Mouse (Mus musculus) common myeloid progenitor, adult 5-6 weeks (primary cell): ENCODE results near the gene Rbp2. TPM values are rescaled to one million over a fixed set of nuclear protein-coding genes. Genes with fewer than 3 reads are reported as not detected.

ENCODE experiments used
- ATAC-seq: replicated peaks from 2 replicates; pipeline ENCODE4 v1.8.0; 2016; ENCODE audit warnings: low read depth, mild to moderate bottlenecking, moderate TSS enrichment, inconsistent platforms; ENCODE audit not compliant: poor library complexity, severe bottlenecking
- total RNA-seq: library from RNA; stranded (forward); fragments of 200-1000, 187-1606 nt; gene quantifications from 2 replicates; pipeline ENCODE4 v1.2.3, GENCODE M21; 2017

Gene Rbp2
- total RNA-seq, 1 experiment from 2014 or later: not detected

DNA sequence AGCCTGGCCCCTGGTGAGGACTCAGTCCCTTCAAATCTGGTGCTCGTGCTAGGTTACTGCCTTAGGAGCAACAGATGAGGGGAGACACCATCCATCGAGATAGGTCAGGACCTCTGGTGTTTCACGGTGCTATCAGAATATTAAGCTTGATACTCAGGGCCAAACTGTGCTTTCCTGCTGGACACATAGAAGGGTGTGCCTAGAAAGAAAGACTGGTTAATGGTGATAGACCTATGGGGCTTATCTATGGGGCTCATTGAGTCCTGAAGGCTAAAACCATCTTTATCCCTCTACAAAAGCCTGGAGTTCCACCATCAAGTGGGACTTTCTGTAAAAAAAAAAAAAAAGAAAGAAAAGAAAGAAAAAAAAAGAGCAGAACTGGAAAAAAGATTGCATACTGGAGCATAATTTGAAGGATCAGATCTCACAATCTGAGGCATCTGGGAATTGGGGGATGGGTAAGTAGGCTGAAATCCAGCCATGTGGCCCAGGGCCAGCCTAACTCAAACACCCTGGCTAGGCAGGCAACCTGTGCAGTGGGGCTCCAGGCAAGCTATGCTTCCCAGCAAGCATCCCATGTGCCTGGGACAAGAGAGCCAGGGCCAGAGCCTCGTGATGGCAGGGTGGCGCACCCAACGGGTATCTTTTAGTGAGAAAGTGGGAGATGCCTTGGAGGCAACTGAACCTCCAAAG, 24.6 kb downstream of the Rbp2 start:
- no peak for ATAC-seq

GRCm38 (mm10) chr9:98523872-98524271, 38.0 kb downstream of the Rbp2 start:
- peak; percentile 95 for ATAC-seq

DNA sequence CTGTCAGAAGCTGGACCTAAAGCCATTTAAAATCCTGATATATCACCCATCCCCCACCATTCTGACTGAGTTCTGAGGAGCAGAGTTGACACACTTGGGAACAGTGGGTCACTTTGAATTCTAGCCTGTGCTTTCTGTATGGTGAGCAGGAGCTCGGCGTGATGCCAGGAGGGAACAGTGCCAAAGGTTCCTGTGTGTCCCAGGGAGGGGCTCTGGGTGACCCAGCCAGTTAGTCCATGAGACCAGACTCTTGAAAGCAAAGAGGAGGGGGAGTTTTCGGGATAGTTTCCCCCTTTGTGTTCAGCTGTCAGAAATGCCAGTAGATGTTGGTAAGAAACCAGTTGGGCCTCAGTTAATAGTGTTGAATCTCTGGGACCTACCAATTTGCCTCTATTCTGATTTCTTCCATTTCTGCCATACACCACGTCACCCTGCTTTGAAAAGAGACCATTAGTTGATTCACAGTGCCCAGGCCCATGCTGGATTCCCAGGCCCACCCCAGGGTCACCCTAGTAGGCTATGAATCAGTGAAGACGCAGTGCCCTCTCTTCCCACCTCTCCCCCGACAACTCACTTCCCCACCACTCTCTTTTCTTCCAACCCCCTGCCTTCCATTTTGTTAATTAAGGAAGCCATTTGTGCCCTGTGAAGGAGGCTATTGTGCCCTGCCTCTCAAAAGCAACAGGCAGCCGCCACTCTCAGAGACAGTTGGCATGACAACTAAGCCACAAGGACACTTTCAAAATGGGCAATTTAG, 39.0 kb downstream of the Rbp2 start:
- ATAC-seq: no peak

- no peak for ATAC-seq
These were observed 39.6 kb downstream of the Rbp2 start for GRCm38 (mm10) chr9:98525543-98525924.

GRCm38 (mm10) chr9:98527226-98527625, 41.3 kb downstream of the Rbp2 start:
- ATAC-seq: no peak

GRCm38 (mm10) chr9:98529776-98530175, 43.9 kb downstream of the Rbp2 start:
- ATAC-seq: no peak

GRCm38 (mm10) chr9:98530999-98531398, 45.1 kb downstream of the Rbp2 start:
- peak; percentile 36; the same call in 1 of the 2 replicates for ATAC-seq

GRCm38 (mm10) chr9:98534675-98535280, 48.9 kb downstream of the Rbp2 start:
- no peak for ATAC-seq

DNA sequence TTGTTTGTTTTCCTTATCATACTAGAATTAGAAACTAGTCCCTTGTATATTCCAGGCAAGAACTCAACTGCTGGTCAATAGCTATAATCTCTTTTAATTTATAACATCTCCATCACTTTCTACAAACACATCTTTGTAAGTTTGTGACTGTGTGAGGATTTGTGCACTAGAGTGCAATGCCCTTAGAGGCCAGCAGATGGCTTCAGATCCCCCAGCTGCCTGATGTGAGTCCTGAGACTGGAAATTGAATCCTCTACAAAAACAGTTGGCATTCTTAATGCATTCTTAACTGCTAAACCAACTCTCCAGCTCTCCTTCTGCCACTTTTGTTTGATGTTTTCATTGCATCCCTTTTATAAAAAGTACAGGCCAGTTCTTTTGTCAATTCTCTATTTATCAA, 49.8 kb downstream of the Rbp2 start:
- ATAC-seq: no peak

- ATAC-seq: no peak
These were observed 52.2 kb downstream of the Rbp2 start for GRCm38 (mm10) chr9:98538017-98538712.

- ATAC-seq: peak; percentile 94
These were observed 52.9 kb downstream of the Rbp2 start for GRCm38 (mm10) chr9:98538713-98539360.

DNA sequence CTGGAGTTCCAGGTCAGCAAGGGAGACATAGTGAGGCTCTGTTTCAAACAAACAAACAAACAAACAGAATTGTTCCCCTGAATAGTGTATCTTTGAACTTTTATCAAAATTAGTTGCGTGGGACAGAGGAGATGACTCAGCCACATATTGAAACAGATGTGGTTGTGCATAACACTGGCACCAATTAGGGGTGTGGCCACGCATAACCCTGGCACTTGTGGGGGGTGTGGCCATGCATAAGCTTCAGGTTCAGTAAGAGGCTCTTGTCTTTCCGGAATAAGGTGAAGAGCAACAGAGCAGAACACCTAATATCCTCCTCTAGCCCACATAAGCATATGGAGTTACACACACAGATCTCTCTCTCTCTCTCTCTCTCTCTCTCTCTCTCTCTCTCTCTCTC, 58.1 kb downstream of the Rbp2 start:
- no peak for ATAC-seq

Other genes starting within 250 kb of the Rbp2 start
- gene Nmnat3, start 198.7 kb upstream of the Rbp2 start, total RNA-seq: 21.1 and 29.9 TPM in 2 replicates
- 2.9 and 3.9 TPM in 2 replicates for gene Rbp1, start 63.2 kb upstream of the Rbp2 start, total RNA-seq
- gene Copb2, start 77.6 kb downstream of the Rbp2 start, total RNA-seq: 174 and 183 TPM in 2 replicates
- 90.7 and 94.6 TPM in 2 replicates for gene Mrps22, start 115.5 kb downstream of the Rbp2 start, total RNA-seq